Mouse (Mus musculus) kidney, embryonic 15.5 days (tissue): ENCODE measurements around the gene Trim2. TPM values are rescaled to one million over a fixed set of nuclear protein-coding genes. Genes with fewer than 3 reads are reported as not detected.

Experiments
- ATAC-seq: fragments of 200-750 bp; cut with Nextera tagmentation; replicated peaks from 2 replicates; pipeline ENCODE4 v1.8.0; 2017; ENCODE audit warnings: moderate TSS enrichment; ENCODE audit not compliant: low FRiP score
- H3K27ac ChIP-seq: fragments of 300-500 bp; sonication (generic); 2 replicates; pipeline ENCODE4 v1.5.1; 2015; ENCODE audit warnings: mild to moderate bottlenecking, inconsistent platforms
- H3K27me3 ChIP-seq: fragments of 300-500 bp; sonication (generic); 2 replicates; pipeline ENCODE4 v1.6.1; 2015; ENCODE audit warnings: inconsistent platforms
- H3K36me3 ChIP-seq: fragments of 300-500 bp; sonication (generic); 2 replicates; pipeline ENCODE4 v1.6.1; 2015; ENCODE audit warnings: inconsistent platforms
- H3K4me1 ChIP-seq: fragments of 300-500 bp; sonication (generic); 2 replicates; pipeline ENCODE4 v1.6.1; 2015; ENCODE audit warnings: inconsistent platforms
- H3K4me2 ChIP-seq: fragments of 300-500 bp; sonication (generic); 2 replicates; pipeline ENCODE4 v1.6.1; 2015; ENCODE audit warnings: moderate library complexity, mild to moderate bottlenecking, inconsistent platforms
- H3K4me3 ChIP-seq: fragments of 300-500 bp; sonication (generic); replicated peaks from 2 replicates; pipeline ENCODE4 v1.5.1; 2015; ENCODE audit warnings: mild to moderate bottlenecking, inconsistent platforms
- H3K9ac ChIP-seq: fragments of 300-500 bp; sonication (generic); 2 replicates; pipeline ENCODE4 v1.6.1; 2015; ENCODE audit warnings: mild to moderate bottlenecking, inconsistent platforms
- H3K9me3 ChIP-seq: fragments of 300-500 bp; sonication (generic); replicated peaks from 2 replicates; pipeline ENCODE4 v1.6.1; 2016; ENCODE audit warnings: inconsistent platforms
- WGBS: fragments of 180-500 bp; shearing (Covaris S2); methylation state at CpG from one replicate; pipeline ENCODE4 v1.1.7; 2015; ENCODE audit warnings: mixed read lengths; 5-methylcytosine and 5-hydroxymethylcytosine counted together
- polyA plus RNA-seq: library from polyadenylated mRNA; unstranded; fragments of >200 nt; fragmentation: Nextera tagmentation; extraction: Ambion mirVana; gene quantifications from 2 replicates; pipeline ENCODE4 v1.2.1, GENCODE M21; 2015

Trim2 gene
- polyA plus RNA-seq, 1 experiment from 2014 or later: 27.8 TPM

DNA sequence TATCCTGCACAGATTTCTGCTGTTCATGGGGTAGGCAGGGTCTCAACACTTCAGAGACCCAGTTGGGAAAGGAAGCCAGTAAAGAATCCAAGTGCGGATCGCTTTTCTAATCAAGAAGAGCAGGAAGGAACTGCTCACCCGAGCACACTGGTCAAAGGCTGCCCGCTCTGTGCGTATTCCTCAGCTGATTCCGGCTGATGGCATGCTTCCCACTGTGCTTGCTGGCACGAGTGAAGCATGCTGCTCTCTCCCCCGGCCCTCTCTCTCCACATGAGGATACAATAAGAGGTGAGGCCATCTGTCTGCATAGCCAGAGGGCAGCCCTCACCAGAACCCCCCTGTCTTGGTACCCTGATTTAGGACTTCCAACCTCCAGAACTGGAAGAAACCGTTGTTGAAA, 91.4 kb downstream of the Trim2 start:
- no peaks in the 10 kb centered on the region; the same call in 1 of the 2 replicates for H3K27me3 ChIP-seq
- H3K4me3 ChIP-seq: no peak overlapping the region
- 66% methylated on average over 9 of the region's 9 CpGs for WGBS
- no peak overlapping the region for H3K9ac ChIP-seq
- H3K4me1 ChIP-seq: peaks cover 22% of the 10 kb centered on the region
- H3K36me3 ChIP-seq: no peaks in the 10 kb centered on the region
- H3K27ac ChIP-seq: no peak overlapping the region
- no peaks in the 10 kb centered on the region for H3K9me3 ChIP-seq
- ATAC-seq: no peak
- H3K4me2 ChIP-seq: no peak overlapping the region

DNA sequence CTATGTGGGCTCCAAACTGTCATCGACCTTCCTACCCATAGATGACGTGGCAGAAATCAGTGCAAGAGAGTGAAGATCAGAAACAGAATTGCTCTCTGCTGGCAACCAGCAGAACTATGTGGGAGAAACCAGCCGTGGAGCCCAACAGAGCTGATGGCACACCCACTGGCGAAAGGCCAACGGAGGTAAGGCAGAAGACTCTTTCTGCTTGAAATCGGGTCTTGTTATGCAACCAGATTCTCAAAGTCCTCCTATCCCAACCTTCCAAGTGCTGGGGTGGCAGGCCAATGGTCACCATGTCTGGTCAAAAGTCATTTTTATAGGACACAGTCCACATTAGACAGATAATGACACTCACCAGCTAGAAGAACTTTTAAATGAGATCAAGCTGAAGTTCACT, 92.2 kb downstream of the Trim2 start:
- no peak overlapping the region for H3K27ac ChIP-seq
- peaks cover 14% of the 10 kb centered on the region for H3K4me1 ChIP-seq
- 82% methylated on average over 6 of the region's 6 CpGs for WGBS
- no peaks in the 10 kb centered on the region; the same call in 1 of the 2 replicates for H3K27me3 ChIP-seq
- no peak for ATAC-seq
- no peaks in the 10 kb centered on the region for H3K36me3 ChIP-seq
- no peak overlapping the region for H3K4me3 ChIP-seq
- H3K9ac ChIP-seq: no peak overlapping the region
- H3K4me2 ChIP-seq: no peak overlapping the region
- no peaks in the 10 kb centered on the region for H3K9me3 ChIP-seq

DNA sequence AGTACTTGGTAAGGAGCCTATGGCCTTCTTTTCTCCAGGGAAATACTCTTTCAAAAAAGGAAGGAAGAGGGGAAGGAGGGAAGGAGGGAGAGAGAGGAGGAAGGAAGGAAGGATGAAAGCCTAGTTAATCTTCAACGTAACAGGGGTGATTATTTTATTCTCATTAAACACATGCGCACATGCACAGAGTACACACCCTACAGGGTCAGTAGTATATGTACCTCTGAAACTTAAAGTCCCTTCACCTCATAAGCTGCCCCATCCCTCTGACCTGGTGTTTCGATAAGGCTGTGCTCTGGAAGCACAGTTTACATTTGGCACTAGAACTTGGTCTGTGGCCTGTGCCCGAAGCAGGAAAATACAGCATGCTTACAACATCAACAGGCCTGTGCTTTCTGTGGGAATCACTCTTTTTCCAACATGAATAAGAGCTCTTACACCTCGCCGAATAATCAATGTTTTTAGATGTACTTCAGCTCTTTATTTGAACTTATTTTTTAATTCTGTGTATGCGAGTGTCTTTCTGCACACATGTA, 95.3 kb downstream of the Trim2 start:
- H3K9ac ChIP-seq: no peak overlapping the region
- WGBS: 80% methylated on average over 7 of the region's 7 CpGs
- H3K27ac ChIP-seq: no peak overlapping the region
- H3K9me3 ChIP-seq: no peaks in the 10 kb centered on the region
- peaks cover 7% of the 10 kb centered on the region; the same call in 1 of the 2 replicates for H3K4me1 ChIP-seq
- H3K27me3 ChIP-seq: no peaks in the 10 kb centered on the region
- H3K4me2 ChIP-seq: no peak overlapping the region
- no peak for ATAC-seq
- H3K36me3 ChIP-seq: peaks cover 27% of the 10 kb centered on the region; the same call in 1 of the 2 replicates
- H3K4me3 ChIP-seq: no peak overlapping the region

DNA sequence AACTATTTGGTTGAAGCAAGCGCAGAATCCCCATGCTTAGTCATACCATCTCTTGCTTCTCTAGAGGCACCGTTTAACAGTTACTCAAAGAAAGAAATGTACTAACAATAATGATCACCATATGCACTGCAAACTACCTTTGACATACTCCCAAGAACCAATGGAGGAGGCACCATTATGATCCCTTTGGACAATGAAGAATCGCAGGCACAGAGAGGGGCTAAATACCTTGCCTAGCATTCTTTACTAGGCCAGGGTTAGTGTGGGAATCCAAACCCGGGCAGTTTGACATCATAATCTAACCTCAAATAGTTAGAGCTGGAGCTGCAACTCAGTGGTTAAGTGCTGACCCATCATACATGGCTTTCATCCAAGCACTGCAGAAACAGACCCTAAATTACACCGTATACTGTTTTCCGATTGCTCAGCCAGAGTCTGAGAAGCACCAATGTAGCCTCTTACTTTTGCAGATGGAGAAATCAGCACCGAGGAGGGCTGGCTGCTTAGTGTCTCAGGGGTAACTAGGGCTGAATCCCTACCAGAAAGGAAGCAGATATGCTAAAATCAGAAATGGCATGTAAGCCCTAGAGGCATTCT, 97.7 kb downstream of the Trim2 start:
- Histone ChIP-seq H3K9ac (no peak overlapping the region), H3K27ac (no peak overlapping the region), H3K4me1 (peaks cover 5% of the 10 kb centered on the region; the same call in 1 of the 2 replicates), H3K27me3 (no peaks in the 10 kb centered on the region), H3K9me3 (no peaks in the 10 kb centered on the region), H3K4me3 (no peak overlapping the region), H3K36me3 (peaks cover 32% of the 10 kb centered on the region; the same call in 1 of the 2 replicates), H3K4me2 (no peak overlapping the region)
- no peak for ATAC-seq
- 83% methylated on average over 7 of the region's 7 CpGs for WGBS

DNA sequence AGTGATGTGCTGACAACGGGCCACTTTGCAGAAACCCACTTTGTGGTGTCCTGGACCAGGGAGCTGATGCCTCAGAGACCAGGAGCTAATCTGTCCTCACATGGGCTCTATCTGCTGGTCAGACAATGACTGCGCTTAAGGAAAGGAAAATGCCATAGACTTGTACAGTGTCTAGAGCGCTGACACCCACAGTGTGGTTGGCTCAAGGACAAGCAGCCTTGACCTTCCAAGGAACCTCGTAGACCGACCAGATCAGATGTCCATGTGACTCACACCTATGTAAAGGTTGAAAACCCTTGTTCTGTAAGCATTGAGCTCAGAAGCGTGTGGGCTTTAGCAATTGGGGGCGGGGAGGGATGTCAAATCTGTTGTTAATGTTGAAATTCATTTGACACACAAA, 98.2 kb downstream of the Trim2 start:
- H3K9ac ChIP-seq: no peak overlapping the region
- H3K4me1 ChIP-seq: peaks cover 5% of the 10 kb centered on the region; the same call in 1 of the 2 replicates
- H3K9me3 ChIP-seq: no peaks in the 10 kb centered on the region
- no peak for ATAC-seq
- no peaks in the 10 kb centered on the region for H3K27me3 ChIP-seq
- no peak overlapping the region for H3K4me3 ChIP-seq
- H3K4me2 ChIP-seq: no peak overlapping the region
- 89% methylated on average over 7 of the region's 7 CpGs for WGBS
- H3K36me3 ChIP-seq: peaks cover 32% of the 10 kb centered on the region; the same call in 1 of the 2 replicates
- H3K27ac ChIP-seq: no peak overlapping the region

DNA sequence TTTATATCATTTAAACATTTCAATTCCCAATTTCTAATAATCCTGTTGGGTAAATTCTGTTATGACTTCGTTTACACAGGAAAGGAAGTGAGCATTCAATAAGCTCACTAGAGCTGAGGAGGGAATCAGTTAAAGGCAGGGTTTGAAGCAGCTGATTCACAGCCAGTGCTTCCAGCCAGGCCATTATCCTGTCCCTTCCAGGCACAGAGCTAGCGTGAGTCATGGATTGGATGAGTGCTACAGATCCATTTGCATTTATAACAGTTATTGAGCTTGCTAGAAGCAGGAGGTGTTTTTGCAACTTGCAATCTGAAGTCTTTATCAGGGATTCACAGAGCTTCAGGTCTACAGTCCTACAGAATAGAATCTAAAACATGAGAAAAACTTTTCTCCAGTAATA, 99.3 kb downstream of the Trim2 start:
- WGBS: 59% methylated on average over 2 of the region's 2 CpGs

DNA sequence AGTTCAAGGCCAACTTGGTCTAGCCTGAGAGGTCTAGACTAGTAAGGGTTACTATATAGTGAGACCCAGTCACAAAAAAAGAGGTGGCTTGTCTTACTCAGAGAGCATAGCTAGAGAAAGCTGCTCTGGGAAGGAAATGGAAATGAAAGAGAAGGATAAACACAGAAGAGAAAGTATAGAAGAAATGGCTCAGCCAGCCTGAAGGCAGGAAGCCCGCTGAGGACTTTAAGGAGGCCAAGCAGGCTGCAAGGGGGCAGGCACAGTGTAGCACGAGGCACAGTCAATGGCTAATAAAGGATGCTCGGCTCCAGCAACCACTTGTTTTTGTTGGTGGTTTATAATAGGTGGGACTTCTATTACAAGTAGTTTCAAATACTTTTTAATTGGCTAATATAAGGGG, 100.6 kb downstream of the Trim2 start:
- H3K27ac ChIP-seq: no peak overlapping the region
- peaks cover 32% of the 10 kb centered on the region; the same call in 1 of the 2 replicates for H3K36me3 ChIP-seq
- 76% methylated on average over 3 of the region's 3 CpGs for WGBS
- H3K27me3 ChIP-seq: no peaks in the 10 kb centered on the region
- H3K4me1 ChIP-seq: peaks cover 5% of the 10 kb centered on the region
- no peaks in the 10 kb centered on the region for H3K9me3 ChIP-seq
- H3K4me3 ChIP-seq: no peak overlapping the region
- H3K9ac ChIP-seq: no peak overlapping the region
- ATAC-seq: no peak
- no peak overlapping the region for H3K4me2 ChIP-seq

More for the DNA sequence above, 99.3 kb downstream of the Trim2 start:
- ATAC-seq: no peak
- Histone ChIP-seq H3K4me2 (no peak overlapping the region), H3K27ac (no peak overlapping the region), H3K4me1 (peaks cover 5% of the 10 kb centered on the region; the same call in 1 of the 2 replicates), H3K27me3 (no peaks in the 10 kb centered on the region), H3K9ac (no peak overlapping the region), H3K36me3 (peaks cover 32% of the 10 kb centered on the region; the same call in 1 of the 2 replicates), H3K9me3 (no peaks in the 10 kb centered on the region), H3K4me3 (no peak overlapping the region)

DNA sequence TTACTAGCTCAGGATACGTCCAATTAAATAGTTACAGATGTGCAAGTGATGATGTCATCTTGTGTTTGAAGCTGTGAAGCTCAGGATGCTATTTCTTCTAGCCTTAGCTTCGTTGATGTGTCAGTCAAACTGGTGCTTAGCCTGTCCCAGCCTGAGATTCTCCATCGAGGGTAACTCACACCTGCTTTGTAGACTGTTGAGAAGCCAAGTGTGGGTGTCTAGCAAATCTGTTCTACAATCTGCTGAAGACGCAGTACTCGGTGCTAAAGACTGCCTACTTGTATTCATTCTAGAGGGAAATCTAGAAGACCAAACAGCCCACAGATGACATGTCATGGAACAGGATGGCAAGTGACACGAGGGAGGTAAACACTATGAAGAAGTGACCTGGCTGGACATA, 101.0 kb downstream of the Trim2 start:
- Histone ChIP-seq H3K27ac (no peak overlapping the region), H3K27me3 (no peaks in the 10 kb centered on the region), H3K36me3 (peaks cover 32% of the 10 kb centered on the region; the same call in 1 of the 2 replicates), H3K4me1 (peaks cover 7% of the 10 kb centered on the region), H3K4me2 (no peak overlapping the region), H3K9me3 (no peaks in the 10 kb centered on the region), H3K4me3 (no peak overlapping the region), H3K9ac (no peak overlapping the region)
- ATAC-seq: no peak
- WGBS: 84% methylated on average over 6 of the region's 6 CpGs

DNA sequence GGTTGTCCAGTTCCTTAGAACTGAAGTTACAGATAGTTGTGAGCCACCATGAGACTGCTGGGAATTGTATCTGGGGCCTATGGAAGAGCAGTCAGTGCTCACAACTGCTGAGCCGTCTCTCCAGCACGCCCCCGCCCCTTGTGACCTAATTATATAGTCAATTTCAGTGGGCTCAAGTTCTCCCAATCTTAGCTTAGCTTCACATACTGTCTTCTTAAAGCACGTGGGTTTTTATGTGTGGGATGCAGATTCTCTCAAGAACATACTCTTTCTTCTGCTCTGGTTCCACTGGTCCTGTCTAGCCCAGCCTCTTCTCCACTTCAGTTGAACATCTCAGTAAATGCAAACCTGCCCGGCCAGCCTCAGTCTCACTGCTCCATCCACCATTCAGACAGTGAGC, 102.0 kb downstream of the Trim2 start:
- H3K4me3 ChIP-seq: no peak overlapping the region
- no peak overlapping the region for H3K4me2 ChIP-seq
- peaks cover 11% of the 10 kb centered on the region for H3K4me1 ChIP-seq
- ATAC-seq: no peak
- H3K36me3 ChIP-seq: peaks cover 32% of the 10 kb centered on the region; the same call in 1 of the 2 replicates
- H3K9me3 ChIP-seq: no peaks in the 10 kb centered on the region
- no peak overlapping the region for H3K27ac ChIP-seq
- WGBS: 83% methylated on average over 5 of the region's 5 CpGs
- H3K27me3 ChIP-seq: no peaks in the 10 kb centered on the region
- H3K9ac ChIP-seq: no peak overlapping the region

DNA sequence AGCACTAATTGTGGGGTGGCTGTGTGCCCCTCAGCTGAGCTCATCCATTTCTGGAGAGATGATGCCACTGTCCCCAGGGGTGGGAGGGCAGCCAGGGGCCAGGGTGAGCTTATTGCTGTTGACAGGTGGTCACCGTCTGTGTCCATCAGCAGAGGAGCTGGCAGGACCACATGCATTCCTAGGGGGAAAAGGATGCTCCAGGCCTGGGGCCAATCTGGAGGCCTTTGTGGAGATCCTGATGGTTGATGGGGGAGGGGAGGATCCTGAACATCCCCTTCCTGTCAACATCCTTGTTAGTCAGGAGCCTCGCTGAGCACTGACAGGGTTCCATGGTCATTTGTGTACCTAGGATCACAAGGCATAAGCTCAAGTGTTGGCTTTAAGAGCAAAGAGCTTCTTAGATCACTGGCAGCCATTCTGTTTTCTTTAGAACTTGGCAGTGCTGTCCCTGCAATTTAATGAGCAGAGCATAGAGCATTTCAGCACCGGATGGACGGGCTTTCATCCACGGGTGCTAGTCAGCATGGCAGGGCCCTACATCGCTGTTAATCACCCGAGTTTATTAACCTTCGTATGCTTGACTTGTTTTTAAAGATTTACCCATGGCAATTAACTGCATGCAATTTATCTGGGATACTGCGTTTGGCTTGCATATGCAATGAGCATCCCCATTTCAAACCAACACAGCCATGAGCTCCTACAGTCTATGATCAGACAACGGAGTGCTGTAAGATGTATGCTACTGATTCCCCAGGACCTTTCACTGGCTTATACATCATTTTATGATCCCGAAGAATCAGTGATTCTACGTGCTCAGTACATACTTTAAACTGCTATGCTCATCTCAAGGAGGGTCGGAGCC, 105.9 kb downstream of the Trim2 start:
- peaks cover 11% of the 10 kb centered on the region for H3K4me1 ChIP-seq
- no peaks in the 10 kb centered on the region for H3K9me3 ChIP-seq
- peaks cover 6% of the 10 kb centered on the region; the same call in 1 of the 2 replicates for H3K36me3 ChIP-seq
- H3K4me2 ChIP-seq: no peak overlapping the region
- H3K27ac ChIP-seq: peak overlapping the region; percentile 18; the same call in 1 of the 2 replicates
- H3K4me3 ChIP-seq: no peak overlapping the region
- 46% methylated on average over 13 of the region's 13 CpGs for WGBS
- ATAC-seq: peak; percentile 49
- H3K27me3 ChIP-seq: no peaks in the 10 kb centered on the region
- H3K9ac ChIP-seq: no peak overlapping the region

DNA sequence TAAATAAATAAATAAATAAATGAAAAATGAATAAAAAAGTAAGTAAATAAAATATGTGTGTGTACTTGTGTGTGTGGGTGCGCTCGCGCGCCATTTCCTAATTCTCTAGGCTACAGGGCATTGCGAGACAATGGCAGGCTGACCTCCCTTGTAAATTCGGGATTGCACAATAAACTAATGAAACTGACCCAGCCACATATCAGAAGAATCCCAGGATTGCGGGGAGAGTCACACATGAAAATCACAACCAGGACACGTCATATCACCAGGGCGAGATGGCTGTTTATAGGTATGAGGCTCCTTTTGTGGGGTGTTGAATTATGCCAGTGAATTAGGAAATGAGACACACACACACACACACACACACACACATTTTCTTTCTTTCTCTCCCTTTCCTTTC, 107.2 kb downstream of the Trim2 start:
- no peak overlapping the region for H3K4me3 ChIP-seq
- H3K36me3 ChIP-seq: peaks cover 6% of the 10 kb centered on the region; the same call in 1 of the 2 replicates
- no peak overlapping the region for H3K4me2 ChIP-seq
- no peak for ATAC-seq
- 93% methylated on average over 9 of the region's 9 CpGs for WGBS
- H3K9me3 ChIP-seq: no peaks in the 10 kb centered on the region
- H3K9ac ChIP-seq: no peak overlapping the region
- H3K27ac ChIP-seq: no peak overlapping the region
- no peaks in the 10 kb centered on the region for H3K27me3 ChIP-seq
- H3K4me1 ChIP-seq: peaks cover 11% of the 10 kb centered on the region

DNA sequence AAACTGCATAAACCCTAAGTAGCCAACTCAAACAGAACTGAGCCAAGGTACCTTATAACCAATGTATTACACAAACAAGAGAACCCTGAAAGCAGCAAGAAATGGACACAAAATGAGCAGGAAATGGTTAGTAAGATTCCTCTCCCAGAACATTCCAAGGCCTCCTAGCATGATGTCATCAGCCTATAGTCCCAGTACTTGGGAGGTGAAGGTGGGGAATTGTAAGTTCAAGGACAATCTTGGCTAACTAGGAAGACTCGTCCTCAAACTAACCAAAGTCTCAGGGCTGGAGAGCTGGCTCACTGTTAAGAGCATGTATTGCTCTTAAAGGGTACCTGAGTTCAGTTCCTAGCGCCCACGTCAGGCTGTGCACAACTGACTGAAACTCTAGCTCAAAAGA, 108.4 kb downstream of the Trim2 start:
- no peak overlapping the region for H3K4me3 ChIP-seq
- no peaks in the 10 kb centered on the region for H3K27me3 ChIP-seq
- H3K9me3 ChIP-seq: no peaks in the 10 kb centered on the region
- H3K4me1 ChIP-seq: peaks cover 11% of the 10 kb centered on the region
- H3K4me2 ChIP-seq: no peak overlapping the region
- H3K9ac ChIP-seq: no peak overlapping the region
- H3K36me3 ChIP-seq: peaks cover 6% of the 10 kb centered on the region; the same call in 1 of the 2 replicates
- 89% methylated on average over 3 of the region's 3 CpGs for WGBS
- H3K27ac ChIP-seq: no peak overlapping the region
- ATAC-seq: no peak
